Mouse (Mus musculus) Patski (cell line): ENCODE results near the gene Slc22a16. TPM values are rescaled to one million over a fixed set of nuclear protein-coding genes. Genes with fewer than 3 reads are reported as not detected.

Experiments
- ATAC-seq: fragments of 100-300 bp; one replicate; pipeline ENCODE4 v1.8.0; 2021
- CTCF ChIA-PET: fragments of 350-600 bp; sonication (Branson Sonifier 250); formaldehyde crosslinking; loops from one replicate; lab custom pipeline; 2022; ENCODE audit warnings: inconsistent platforms; lab: Charles Lee
- POLR2A ChIA-PET: fragments of 350-600 bp; sonication (Branson Sonifier 250); formaldehyde crosslinking; loops from one replicate; lab custom pipeline; 2022; ENCODE audit warnings: antibody characterized with exemption, inconsistent platforms; lab: Charles Lee
- DNase-seq: peaks from one replicate; pipeline ENCODE4 v3.0.0-alpha.2; 2011; ENCODE audit warnings: low read depth, low spot score
- H3K27me3 ChIP-seq: fragments of 371-371 bp; one replicate; pipeline ENCODE4 v1.5.1; 2021
- CTCF ChIP-seq: fragments of 100-300 bp; IDR thresholded peaks from one replicate; pipeline ENCODE4 v1.5.1; 2021
- in situ Hi-C: fragments of 300-500 bp; cut with MboI; formaldehyde crosslinking; loops from 3 replicates; pipeline ENCODE4 v1.11.1; 2018; ENCODE audit warnings: low pct_unique_long_range_greater_than_20kb, mixed read lengths
- polyA plus RNA-seq: library from polyadenylated mRNA; unstranded; gene quantifications from one replicate; pipeline ENCODE4 v1.2.3, GENCODE M21; 2021

The Slc22a16 gene
- not detected for polyA plus RNA-seq

DNA sequence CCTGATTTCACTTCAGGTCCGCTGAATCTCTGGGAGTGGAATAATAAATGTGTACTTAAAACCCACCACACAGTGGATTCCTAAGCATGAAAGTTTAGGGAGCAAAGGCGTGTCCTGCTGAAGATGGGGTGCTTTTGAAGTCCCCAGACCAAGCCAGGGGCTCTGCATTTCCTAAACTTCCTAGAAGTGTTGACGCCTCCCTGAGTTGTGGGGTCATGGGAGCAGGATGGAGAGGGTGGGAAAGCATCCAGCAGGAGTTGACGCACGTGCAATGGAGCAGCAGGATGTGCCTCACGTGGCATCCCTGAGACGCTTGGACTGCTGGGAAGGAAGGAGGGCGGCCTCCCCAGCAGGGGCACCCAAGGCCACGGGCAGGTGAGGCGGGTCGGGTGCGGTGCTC lies at the start of gene Slc22a16:
Slc22a16 (plus strand) TSS at position 301 of the 400 bp plus-strand sequence.
- in situ Hi-C loops, result no loop called here
- ATAC-seq (no peak), DNase-seq (no peak)
- ChIA-PET CTCF (no interaction called here), POLR2A (no interaction called here)
- H3K27me3 ChIP-seq, result no peaks in the 10 kb centered on the region
- no peak for TF ChIP-seq CTCF

GRCm38 (mm10) chr10:40521579-40521978 lies 48.6 kb upstream of the Slc22a16 start:
- CTCF ChIA-PET, result interaction anchor here (1.1 to 2.1 kb wide), 5 partner anchors 11 to 263 kb away, joined by 3 to 8 read pairs (median 4); no protein-coding TSS in a partner anchor
- H3K27me3 ChIP-seq, result no peaks in the 10 kb centered on the region
- no peak for DNase-seq
- TF ChIP-seq CTCF, result no peak
- no peak for ATAC-seq
- in situ Hi-C loops, result loop anchor here (5.0 to 10.0 kb wide), 2 partner anchors 149 to 467 kb away; no protein-coding TSS in a partner anchor
- POLR2A ChIA-PET, result interaction anchor here (0.9 kb wide), 1 partner anchor 255 kb away, joined by 3 read pairs; no protein-coding TSS in a partner anchor

DNA sequence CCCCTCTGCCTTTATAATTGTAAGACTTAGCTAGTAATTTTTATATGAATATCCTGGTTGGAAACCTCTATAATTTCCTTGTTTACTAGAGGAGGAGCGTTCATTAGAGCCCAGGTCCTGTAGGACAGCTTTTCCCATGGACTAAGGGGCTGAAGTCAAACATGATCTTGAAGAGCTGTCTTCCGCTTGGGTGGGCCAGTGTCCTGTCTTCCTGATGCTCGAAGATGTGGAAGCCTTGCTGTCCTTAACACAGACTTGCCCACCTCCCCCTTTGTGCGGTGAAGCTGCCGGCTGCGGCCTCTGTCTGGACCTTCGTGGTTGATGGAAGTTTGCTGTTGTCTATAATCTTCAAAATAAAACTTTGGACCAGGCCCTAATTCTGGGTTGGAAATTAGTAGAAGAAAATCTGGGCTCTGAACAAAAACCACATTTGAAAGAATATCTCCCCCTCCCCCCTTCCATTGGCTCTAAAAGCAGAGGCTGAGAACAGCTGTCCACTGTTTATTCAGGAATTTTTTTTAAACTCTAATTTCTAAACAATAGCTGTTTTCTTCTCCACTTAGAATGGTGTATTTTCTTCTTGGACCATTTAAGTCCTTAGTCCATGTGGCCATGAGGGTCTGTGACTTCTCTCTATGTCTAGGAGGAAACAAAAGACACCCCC lies 46.7 kb upstream of the Slc22a16 start:
- CTCF ChIA-PET, result interaction anchor here (1.1 to 3.0 kb wide), 8 partner anchors 152 to 299 kb away, joined by 3 to 18 read pairs (median 4); partner anchors contain the start of gene Gtf3c6
- no peak for ATAC-seq
- no peak for DNase-seq
- H3K27me3 ChIP-seq, result no peaks in the 10 kb centered on the region
- POLR2A ChIA-PET, result interaction anchor here (0.7 to 2.0 kb wide), 4 partner anchors 153 to 266 kb away, joined by 3 to 4 read pairs (median 3); partner anchors contain the start of gene Gtf3c6
- in situ Hi-C loops, result loop anchor here (5.0 to 10.0 kb wide), 2 partner anchors 151 to 469 kb away; no protein-coding TSS in a partner anchor
- TF ChIP-seq CTCF, result no peak

DNA sequence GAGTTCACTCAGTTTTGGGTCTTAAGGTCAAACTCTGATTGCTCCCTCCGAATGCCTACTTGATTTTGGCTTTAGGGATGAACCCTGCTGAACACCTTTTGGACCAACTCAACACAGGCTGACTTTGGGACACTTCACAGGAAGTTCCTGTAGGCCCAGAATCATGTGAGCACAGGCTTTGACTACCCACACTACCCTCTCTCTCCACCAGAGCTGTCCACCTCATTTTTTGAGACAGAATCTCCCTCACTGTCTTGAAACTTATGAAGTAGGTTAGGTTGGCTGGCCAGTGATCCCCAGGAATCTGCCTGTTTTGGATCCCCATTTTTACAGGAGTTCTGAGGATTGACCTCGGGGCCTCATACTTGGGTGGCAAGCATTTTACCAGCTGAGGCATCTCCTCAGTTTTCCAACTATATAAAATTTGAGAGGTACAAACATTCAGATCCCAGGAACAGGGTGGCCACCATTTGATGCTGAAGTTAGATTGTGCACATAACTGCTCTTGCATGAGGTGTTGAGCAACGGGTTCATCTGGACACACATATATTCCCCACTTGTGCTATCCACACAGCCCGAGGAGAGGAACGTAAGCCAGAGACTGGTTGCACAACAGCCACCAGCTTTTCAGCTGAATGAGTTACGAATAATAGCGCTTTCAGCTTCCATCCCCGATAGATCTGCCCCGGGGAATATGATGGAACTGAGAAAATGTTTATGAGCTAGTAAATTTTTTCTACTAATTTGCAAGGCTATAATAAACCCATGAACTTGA lies 45.9 kb upstream of the Slc22a16 start:
- ChIA-PET POLR2A (interaction anchor here (0.6 to 2.0 kb wide), 5 partner anchors 154 to 267 kb away, joined by 3 to 4 read pairs (median 3); partner anchors contain the start of gene Gtf3c6), CTCF (interaction anchor here (0.7 to 3.0 kb wide), 15 partner anchors 8 to 565 kb away, joined by 3 to 18 read pairs (median 3); partner anchors contain the start of genes Ddo and Gtf3c6)
- no peak for TF ChIP-seq CTCF
- no peaks in the 10 kb centered on the region for H3K27me3 ChIP-seq
- no peak for DNase-seq
- in situ Hi-C loops, result loop anchor here (5.0 to 10.0 kb wide), 2 partner anchors 152 to 469 kb away; no protein-coding TSS in a partner anchor
- ATAC-seq, result no peak

GRCm38 (mm10) chr10:40524991-40525390 lies 45.1 kb upstream of the Slc22a16 start:
- CTCF ChIA-PET, result interaction anchor here (0.7 to 3.0 kb wide), 12 partner anchors 9 to 566 kb away, joined by 3 to 18 read pairs (median 4); partner anchors contain the start of genes Ddo and Gtf3c6
- H3K27me3 ChIP-seq, result no peaks in the 10 kb centered on the region
- ATAC-seq (no peak), DNase-seq (no peak)
- POLR2A ChIA-PET, result interaction anchor here (0.6 to 2.0 kb wide), 2 partner anchors 213 to 267 kb away, joined by 4 read pairs; partner anchors contain the start of gene Gtf3c6
- TF ChIP-seq CTCF, result peak; percentile 47
- in situ Hi-C loops, result loop anchor here (5.0 to 10.0 kb wide), 3 partner anchors 153 to 470 kb away; partner anchors contain the start of gene Gtf3c6

DNA sequence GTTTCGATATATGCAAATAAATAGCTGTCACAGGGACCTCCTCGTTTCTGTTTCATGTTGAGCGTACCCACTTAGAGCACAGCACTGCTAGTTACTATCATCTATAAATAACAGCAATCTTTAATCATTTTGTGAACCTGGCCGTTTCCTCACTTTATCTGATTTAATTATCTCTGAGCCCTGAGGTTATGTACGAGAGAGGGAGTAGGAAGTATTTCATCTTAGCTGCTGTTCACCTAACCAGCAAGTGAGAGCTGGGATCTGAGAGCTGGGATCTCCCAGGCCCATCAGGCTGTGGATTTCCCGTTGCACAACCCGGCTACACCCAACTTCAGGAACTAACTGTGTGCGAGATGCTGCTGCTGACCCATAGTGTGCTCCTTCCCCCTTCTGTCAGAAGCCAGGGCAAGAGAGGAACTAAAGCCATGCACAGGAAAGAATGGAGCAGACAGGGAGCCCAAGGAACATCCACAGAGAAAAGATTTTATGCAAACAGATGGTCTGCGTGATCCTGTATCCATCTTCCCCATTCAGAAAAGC lies 44.5 kb upstream of the Slc22a16 start:
- H3K27me3 ChIP-seq, result no peaks in the 10 kb centered on the region
- DNase-seq, result no peak
- CTCF ChIA-PET, result interaction anchor here (0.6 to 3.0 kb wide), 6 partner anchors 19 to 267 kb away, joined by 3 to 18 read pairs (median 4); partner anchors contain the start of gene Gtf3c6
- TF ChIP-seq CTCF, result no peak
- POLR2A ChIA-PET, result no interaction called here
- no peak for ATAC-seq
- in situ Hi-C loops, result loop anchor here (5.0 to 10.0 kb wide), 2 partner anchors 268 to 471 kb away; partner anchors contain the start of gene Gtf3c6

- ChIA-PET CTCF (interaction anchor here (0.8 to 2.4 kb wide), 4 partner anchors 22 to 263 kb away, joined by 3 to 12 read pairs (median 4); no protein-coding TSS in a partner anchor), POLR2A (no interaction called here)
- DNase-seq, result no peak
- no peak for TF ChIP-seq CTCF
- H3K27me3 ChIP-seq, result no peaks in the 10 kb centered on the region
- ATAC-seq, result no peak
- in situ Hi-C loops, result loop anchor here (5.0 to 10.0 kb wide), 2 partner anchors 269 to 472 kb away; partner anchors contain the start of gene Gtf3c6
Measured at GRCm38 (mm10) chr10:40526301-40526761, 43.8 kb upstream of the Slc22a16 start.

DNA sequence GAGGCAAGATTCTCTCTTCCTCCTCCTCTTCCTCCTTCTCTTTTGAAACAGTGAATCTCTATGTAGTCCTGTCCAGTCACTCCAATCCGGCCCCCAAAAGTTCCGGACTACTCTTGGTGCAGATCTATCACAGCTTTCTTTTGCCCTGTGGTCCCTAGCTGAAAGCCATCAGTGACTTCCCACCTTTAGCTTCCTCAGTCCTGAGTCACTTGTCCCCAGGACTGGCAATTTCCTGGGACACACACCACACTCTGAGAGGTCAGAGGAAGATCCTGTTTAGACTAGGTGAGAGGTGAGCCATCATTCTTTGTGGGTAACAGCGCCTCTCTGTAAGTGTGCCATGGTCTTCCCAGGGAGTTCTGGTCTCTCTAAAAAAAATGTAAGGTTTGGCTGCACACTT lies 43.1 kb upstream of the Slc22a16 start:
- TF ChIP-seq CTCF, result no peak
- ATAC-seq (no peak), DNase-seq (no peak)
- no peaks in the 10 kb centered on the region for H3K27me3 ChIP-seq
- in situ Hi-C loops, result loop anchor here (5.0 to 10.0 kb wide), 2 partner anchors 270 to 472 kb away; partner anchors contain the start of gene Gtf3c6
- CTCF ChIA-PET, result interaction anchor here (1.0 kb wide), 1 partner anchor 21 kb away, joined by 3 read pairs; no protein-coding TSS in a partner anchor
- POLR2A ChIA-PET, result no interaction called here

DNA sequence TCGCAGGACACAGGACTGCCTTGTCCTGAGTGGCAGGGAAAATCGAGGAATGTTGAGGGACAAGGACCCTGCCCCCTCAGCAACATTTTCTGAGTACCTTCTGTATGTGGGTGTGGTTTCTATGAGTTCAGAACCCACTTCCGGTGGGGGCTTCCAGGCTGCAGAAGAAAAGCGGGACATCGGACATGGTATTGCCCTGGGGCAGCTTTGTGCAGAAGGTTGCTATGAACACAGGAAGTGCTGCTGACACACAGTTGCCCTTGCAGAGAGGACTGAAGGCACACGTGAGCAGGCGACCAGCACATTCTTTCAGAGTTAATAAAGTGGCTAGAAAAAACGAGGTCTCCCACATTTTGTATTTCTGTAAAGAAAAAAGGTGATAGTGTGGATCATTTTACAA lies 42.6 kb upstream of the Slc22a16 start:
- H3K27me3 ChIP-seq, result no peaks in the 10 kb centered on the region
- in situ Hi-C loops, result loop anchor here (5.0 to 10.0 kb wide), 2 partner anchors 270 to 473 kb away; partner anchors contain the start of gene Gtf3c6
- CTCF ChIA-PET, result interaction anchor here (1.0 kb wide), 1 partner anchor 21 kb away, joined by 3 read pairs; no protein-coding TSS in a partner anchor
- ATAC-seq, result peak; percentile 47
- no peak for TF ChIP-seq CTCF
- no peak for DNase-seq
- POLR2A ChIA-PET, result interaction anchor here (0.6 kb wide), 1 partner anchor 462 kb away, joined by 6 read pairs; no protein-coding TSS in a partner anchor
